In the genomic region with DNA sequence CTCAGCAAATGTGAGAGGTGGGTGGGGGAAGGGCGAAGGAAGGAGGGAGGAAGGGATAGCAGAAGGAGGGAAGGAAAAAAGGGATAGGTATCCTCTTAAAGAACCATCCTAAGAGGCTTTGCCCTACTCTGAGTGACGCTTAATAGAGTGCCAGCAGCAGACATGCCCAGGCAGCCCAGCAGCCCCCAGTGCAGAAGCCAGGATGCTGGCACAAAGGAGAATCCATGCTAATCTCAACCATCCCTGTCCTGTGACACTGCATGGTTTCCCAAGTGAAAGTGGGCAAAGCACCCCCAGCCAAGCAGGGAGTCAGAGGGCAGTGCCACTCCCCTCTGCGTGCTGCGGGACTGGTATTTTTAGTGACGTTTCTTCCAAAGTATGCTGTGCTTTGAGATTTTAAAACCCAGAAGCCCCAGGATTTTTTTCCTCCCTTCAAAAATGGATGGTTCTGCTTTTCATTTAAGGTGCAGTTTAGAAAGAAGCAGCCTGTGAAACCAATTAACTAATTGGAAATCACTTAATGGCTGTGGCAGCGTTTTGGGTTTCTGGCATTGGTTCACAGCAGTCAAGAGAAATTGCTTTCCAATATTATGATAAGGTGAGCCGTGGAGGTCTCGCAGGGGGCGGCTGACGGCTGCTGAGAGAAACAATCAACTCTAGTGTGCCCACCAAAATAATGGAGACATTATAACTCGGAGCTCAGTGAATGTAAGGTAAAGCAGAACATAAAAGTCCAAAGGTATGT, we compare ENCODE assay signal across 17 mouse cellular contexts.
DNase-seq lines count a peak whose midpoint lies in the region; ATAC-seq and TF ChIP-seq lines count a peak whose summit lies in the region.
"Had no signal": no experiment of that assay in that cellular context is flagged by ENCODE, and none has a peak within 500 bp of the region (broad histone marks: within the 10 kb centered on the region; RNA-seq: fewer than 3 reads in every experiment).

No protein-coding gene starts in this region.

- no peaks in the 10 kb centered on the region for H3K36me3 ChIP-seq in hindbrain, embryonic 12.5 days
- no peaks in the 10 kb centered on the region for H3K36me3 ChIP-seq in hindbrain, postnatal 0 days (ENCODE audit: insufficient read depth, low read length)
- no peaks in the 10 kb centered on the region for H3K36me3 ChIP-seq in forebrain, postnatal 0 days (ENCODE audit: insufficient read depth)
- no peaks in the 10 kb centered on the region for H3K36me3 ChIP-seq in neural tube, embryonic 15.5 days
- no peaks in the 10 kb centered on the region for H3K36me3 ChIP-seq in intestine, postnatal 0 days (ENCODE audit: control insufficient read depth, insufficient read depth)
- H3K36me3 ChIP-seq: heart, embryonic 12.5 days; neural tube, embryonic 12.5 days had no signal

- 68% methylated on average over 11 of the region's 11 CpGs for WGBS in hindbrain, embryonic 12.5 days
- 50% methylated on average over 11 of the region's 11 CpGs for WGBS in hindbrain, postnatal 0 days
- 24% methylated on average over 11 of the region's 11 CpGs for WGBS in forebrain, postnatal 0 days
- 45% methylated on average over 11 of the region's 11 CpGs for WGBS in neural tube, embryonic 15.5 days
- 73% methylated on average over 11 of the region's 11 CpGs for WGBS in intestine, postnatal 0 days

- H3K4me2 ChIP-seq in hindbrain, embryonic 12.5 days (replicated peaks), result no peak overlapping the region
- H3K4me2 ChIP-seq in hindbrain, postnatal 0 days (ENCODE audit: low read depth, low read length), result no peak overlapping the region
- peak overlapping the region; percentile 21; the same call in 1 of the 2 replicates for H3K4me2 ChIP-seq in forebrain, postnatal 0 days (ENCODE audit: low read depth)
- peak overlapping the region; percentile 15; the same call in 1 of the 2 replicates for H3K4me2 ChIP-seq in neural tube, embryonic 15.5 days
- no peak overlapping the region for H3K4me2 ChIP-seq in intestine, postnatal 0 days (replicated peaks; ENCODE audit: low read depth)
- H3K4me2 ChIP-seq: heart, embryonic 12.5 days; neural tube, embryonic 12.5 days had no signal

- H3K4me1 ChIP-seq in hindbrain, embryonic 12.5 days, result peaks cover 10% of the 10 kb centered on the region
- H3K4me1 ChIP-seq in hindbrain, postnatal 0 days (ENCODE audit: insufficient read depth, low read length), result no peaks in the 10 kb centered on the region
- peaks cover 17% of the 10 kb centered on the region for H3K4me1 ChIP-seq in forebrain, postnatal 0 days (ENCODE audit: insufficient read depth)
- peaks cover 24% of the 10 kb centered on the region for H3K4me1 ChIP-seq in neural tube, embryonic 15.5 days
- no peaks in the 10 kb centered on the region for H3K4me1 ChIP-seq in intestine, postnatal 0 days (replicated peaks; ENCODE audit: control insufficient read depth, insufficient read depth, low read length)

- peak overlapping the region; percentile 4; the same call in 1 of the 2 replicates for H3K27ac ChIP-seq in hindbrain, embryonic 12.5 days
- H3K27ac ChIP-seq in hindbrain, postnatal 0 days, result no peak overlapping the region
- H3K27ac ChIP-seq in forebrain, postnatal 0 days (ENCODE audit: low read depth, low read length), result peak overlapping the region; percentile 50
- H3K27ac ChIP-seq in neural tube, embryonic 15.5 days (replicated peaks), result peak overlapping the region; percentile 63
- H3K27ac ChIP-seq in intestine, postnatal 0 days (ENCODE audit: low read depth, low read length), result no peak overlapping the region
- H3K27ac ChIP-seq: gastrocnemius, adult 2 months; liver, embryonic 14.5 days; neural tube, embryonic 12.5 days had no signal

- no peak for DNase-seq in hindbrain, postnatal 0 days (ENCODE audit: low spot score)
- peak; percentile 43 for DNase-seq in retina, embryonic 14.5 days (ENCODE audit: low spot score)
- DNase-seq in retina, postnatal 1 day, result no peak
- DNase-seq in forebrain, postnatal 0 days, result peak; percentile 52
- no peak for DNase-seq in kidney, postnatal 25 days
- DNase-seq: B cell, adult 2 months; gastrocnemius, adult 2 months; heart, postnatal 4 days; kidney, adult 18-20 months; kidney, postnatal 36 days; lung, postnatal 14 days had no signal

- H3K9me3 ChIP-seq in hindbrain, embryonic 12.5 days (replicated peaks), result no peaks in the 10 kb centered on the region
- H3K9me3 ChIP-seq in hindbrain, postnatal 0 days (ENCODE audit: low read length), result no peaks in the 10 kb centered on the region
- H3K9me3 ChIP-seq in forebrain, postnatal 0 days (ENCODE audit: low read length), result no peaks in the 10 kb centered on the region
- H3K9me3 ChIP-seq in neural tube, embryonic 15.5 days (replicated peaks), result no peaks in the 10 kb centered on the region
- H3K9me3 ChIP-seq in intestine, postnatal 0 days (ENCODE audit: control insufficient read depth), result no peaks in the 10 kb centered on the region
- H3K9me3 ChIP-seq: heart, embryonic 12.5 days; neural tube, embryonic 12.5 days had no signal

- no peak overlapping the region for H3K9ac ChIP-seq in hindbrain, embryonic 12.5 days
- no peak overlapping the region; the same call in 1 of the 2 replicates for H3K9ac ChIP-seq in hindbrain, postnatal 0 days (replicated peaks; ENCODE audit: low read length)
- peak overlapping the region; percentile 31; the same call in 1 of the 2 replicates for H3K9ac ChIP-seq in forebrain, postnatal 0 days
- H3K9ac ChIP-seq in neural tube, embryonic 15.5 days (replicated peaks), result no peak overlapping the region
- no peak overlapping the region for H3K9ac ChIP-seq in intestine, postnatal 0 days (ENCODE audit: low read depth, low read length)
- H3K9ac ChIP-seq: heart, embryonic 12.5 days; liver, embryonic 14.5 days; neural tube, embryonic 12.5 days had no signal

- no peak for TF ChIP-seq CTCF in hindbrain, postnatal 0 days (IDR thresholded peaks at IDR 0.05; ENCODE audit: low read depth)
- TF ChIP-seq CTCF in forebrain, postnatal 0 days (IDR thresholded peaks at IDR 0.05; ENCODE audit: low read depth), result no peak
- TF ChIP-seq CTCF in intestine, postnatal 0 days (IDR thresholded peaks at IDR 0.05; ENCODE audit: low read depth), result no peak

- H3K4me3 ChIP-seq in hindbrain, embryonic 12.5 days, result no peak overlapping the region
- H3K4me3 ChIP-seq in hindbrain, postnatal 0 days (ENCODE audit: low read length), result no peak overlapping the region
- H3K4me3 ChIP-seq in forebrain, postnatal 0 days (ENCODE audit: low read depth, low read length), result no peak overlapping the region
- no peak overlapping the region for H3K4me3 ChIP-seq in neural tube, embryonic 15.5 days (replicated peaks)
- no peak overlapping the region for H3K4me3 ChIP-seq in intestine, postnatal 0 days (ENCODE audit: low read depth, low read length)
- H3K4me3 ChIP-seq: gastrocnemius, adult 2 months; heart, embryonic 12.5 days; neural tube, embryonic 12.5 days had no signal

- no peak for ATAC-seq in hindbrain, embryonic 12.5 days (ENCODE audit: low FRiP score)
- ATAC-seq in hindbrain, postnatal 0 days, result no peak
- ATAC-seq in forebrain, postnatal 0 days, result peak; percentile 24; the same call in 1 of the 2 replicates
- 0 out of 2 replicates have a peak, but pooled peaks have one; percentile 21 for ATAC-seq in neural tube, embryonic 15.5 days (ENCODE audit: low FRiP score)
- ATAC-seq in intestine, postnatal 0 days, result no peak

- no peaks in the 10 kb centered on the region for H3K27me3 ChIP-seq in hindbrain, embryonic 12.5 days
- no peaks in the 10 kb centered on the region for H3K27me3 ChIP-seq in hindbrain, postnatal 0 days (ENCODE audit: insufficient read depth, low read length)
- no peaks in the 10 kb centered on the region for H3K27me3 ChIP-seq in forebrain, postnatal 0 days (ENCODE audit: insufficient read depth, low read length)
- H3K27me3 ChIP-seq in neural tube, embryonic 15.5 days (replicated peaks), result no peaks in the 10 kb centered on the region
- H3K27me3 ChIP-seq in intestine, postnatal 0 days (replicated peaks; ENCODE audit: control insufficient read depth, insufficient read depth, low read length), result no peaks in the 10 kb centered on the region
- H3K27me3 ChIP-seq: heart, embryonic 12.5 days; neural tube, embryonic 12.5 days had no signal

Comparison
In these comparisons a context has a peak if more than half of its experiments do, and no peak if none do; other contexts are left out.
1. H3K27ac ChIP-seq: peak in hindbrain, embryonic 12.5 days (single experiment), forebrain, postnatal 0 days (single experiment) and neural tube, embryonic 15.5 days (single experiment); none in hindbrain, postnatal 0 days (single experiment) and intestine, postnatal 0 days (single experiment).
2. DNase-seq: peak in retina, embryonic 14.5 days (single experiment) and forebrain, postnatal 0 days (single experiment); none in hindbrain, postnatal 0 days (single experiment), retina, postnatal 1 day (single experiment) and kidney, postnatal 25 days (0 of 2).
3. ATAC-seq: peak in forebrain, postnatal 0 days (single experiment) and neural tube, embryonic 15.5 days (single experiment); none in hindbrain, embryonic 12.5 days (single experiment), hindbrain, postnatal 0 days (single experiment) and intestine, postnatal 0 days (single experiment).
4. H3K4me2 ChIP-seq: peak in forebrain, postnatal 0 days (single experiment) and neural tube, embryonic 15.5 days (single experiment); none in hindbrain, embryonic 12.5 days (single experiment), hindbrain, postnatal 0 days (single experiment) and intestine, postnatal 0 days (single experiment).